Mouse (Mus musculus) adrenal gland, adult (tissue): ENCODE measurements at regions not wholly inside any gene's neighbourhood (a gene's known extent, or its start where the extent isn't known, plus 50 kb on each side); places are given as distances from the start of the nearest gene placed in this dataset.

Source experiments
- DNase-seq, 2 experiments: peaks; one replicate each; pipeline ENCODE4 v3.0.0; 2022 to 2023; ENCODE audit warnings: low spot score in 1 of 2; ENCODE audit not compliant: inconsistent age in 2 of 2

GRCm38 (mm10) chr7:135767493-135767892 lies 51.3 kb upstream of the Mki67 start:
- no peak for DNase-seq

GRCm38 (mm10) chr7:135768064-135768463 lies 51.9 kb upstream of the Mki67 start:
- no peak for DNase-seq

- DNase-seq: peak; percentile 78 to 94
Observed at GRCm38 (mm10) chr7:135768592-135768991, 52.4 kb upstream of the Mki67 start.

- DNase-seq: no peak
Observed at GRCm38 (mm10) chr7:135769082-135769673, 53.0 kb upstream of the Mki67 start.

- no peak for DNase-seq
Observed at GRCm38 (mm10) chr7:135770051-135770450, 53.9 kb upstream of the Mki67 start.

- DNase-seq: peak in 1 of 2 experiments; percentile 25
Observed at GRCm38 (mm10) chr7:135775832-135776433, 59.8 kb upstream of the Mki67 start.

- DNase-seq: no peak
Observed at GRCm38 (mm10) chr7:135790167-135790566, 74.0 kb upstream of the Mki67 start.

- peak; percentile 63 to 88 for DNase-seq
Observed at GRCm38 (mm10) chr7:135790978-135791377, 74.8 kb upstream of the Mki67 start.

GRCm38 (mm10) chr7:135791953-135792690 lies 76.0 kb upstream of the Mki67 start:
- no peak for DNase-seq

- DNase-seq: peak in 1 of 2 experiments; percentile 65
Observed at GRCm38 (mm10) chr7:135792918-135793317, 76.8 kb upstream of the Mki67 start.

- peak in 1 of 2 experiments; percentile 29 for DNase-seq
Observed at GRCm38 (mm10) chr7:135794238-135794637, 78.1 kb upstream of the Mki67 start.

GRCm38 (mm10) chr7:135794679-135795078 lies 78.5 kb upstream of the Mki67 start:
- DNase-seq: no peak

- no peak for DNase-seq
Observed at GRCm38 (mm10) chr7:135798441-135798840, 82.3 kb upstream of the Mki67 start.

- DNase-seq: no peak
Observed at GRCm38 (mm10) chr7:135802598-135803121, 86.5 kb upstream of the Mki67 start.

- no peak for DNase-seq
Observed at GRCm38 (mm10) chr7:135804730-135805129, 88.6 kb upstream of the Mki67 start.

- DNase-seq: no peak
Observed at GRCm38 (mm10) chr7:135806139-135806538, 90.0 kb upstream of the Mki67 start.

GRCm38 (mm10) chr7:135806673-135807072 lies 90.5 kb upstream of the Mki67 start:
- DNase-seq: no peak

- no peak for DNase-seq
Observed at GRCm38 (mm10) chr7:135809167-135809566, 93.0 kb upstream of the Mki67 start.

- DNase-seq: no peak
Observed at GRCm38 (mm10) chr7:135809751-135810379, 93.7 kb upstream of the Mki67 start.

- DNase-seq: no peak
Observed at GRCm38 (mm10) chr7:135810971-135811370, 94.8 kb upstream of the Mki67 start.

- DNase-seq: peak in 1 of 2 experiments; percentile 64
Observed at GRCm38 (mm10) chr7:135813616-135814015, 97.5 kb upstream of the Mki67 start.
